Mouse (Mus musculus) gastrocnemius, postnatal 4 days (tissue): ENCODE data around the gene Gm10424. TPM values are rescaled to one million over a fixed set of nuclear protein-coding genes. Genes with fewer than 3 reads are reported as not detected.
"Not testable (repeated sequence)": the region's sequence is repeated elsewhere in the genome, so short reads cannot be mapped to it uniquely, and the experiment has no call there.

ENCODE experiments used
- DNase-seq, 2 experiments: peaks; one replicate each; pipeline ENCODE4 v3.0.0; 2021 to 2022; ENCODE audit warnings: low spot score in 2 of 2, mixed read lengths in 2 of 2
- long read RNA-seq, 2 experiments: library from polyadenylated mRNA; stranded (forward); transcript quantifications; one replicate each; pipeline ENCODE4 v2.0.0; 2021
- total RNA-seq, 2 experiments: library from RNA; stranded (reverse); gene quantifications; 2 replicates each; pipeline ENCODE4 v1.2.3; 2021

Gene Gm10424
- total RNA-seq, result not detected
- long read RNA-seq, experiment 1, result 0 reads
- long read RNA-seq, experiment 2, result 0 reads

DNA sequence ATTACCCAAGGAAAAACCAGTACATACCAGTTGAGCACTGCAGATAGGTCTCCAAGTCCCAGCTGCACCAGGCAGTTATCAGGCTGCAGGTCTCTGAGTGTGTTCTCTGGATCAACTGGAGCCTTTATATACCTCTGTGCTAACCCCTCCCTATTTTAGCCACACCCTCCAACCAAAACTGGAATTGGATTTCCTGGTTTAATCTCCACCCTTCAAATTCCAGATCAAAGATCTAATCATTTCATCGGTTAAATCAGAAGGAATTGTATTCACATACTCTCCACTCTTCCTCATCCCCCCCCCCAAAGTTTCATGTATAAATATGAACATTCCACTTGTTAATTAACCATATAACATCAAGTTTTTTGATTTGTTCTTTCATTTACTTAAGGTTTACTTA is at the start of gene Gm10424:
Gene Gm10424 (minus strand): TSS at position 101 of the 400 bp plus-strand sequence.
- DNase-seq, result not testable (repeated sequence)

DNA sequence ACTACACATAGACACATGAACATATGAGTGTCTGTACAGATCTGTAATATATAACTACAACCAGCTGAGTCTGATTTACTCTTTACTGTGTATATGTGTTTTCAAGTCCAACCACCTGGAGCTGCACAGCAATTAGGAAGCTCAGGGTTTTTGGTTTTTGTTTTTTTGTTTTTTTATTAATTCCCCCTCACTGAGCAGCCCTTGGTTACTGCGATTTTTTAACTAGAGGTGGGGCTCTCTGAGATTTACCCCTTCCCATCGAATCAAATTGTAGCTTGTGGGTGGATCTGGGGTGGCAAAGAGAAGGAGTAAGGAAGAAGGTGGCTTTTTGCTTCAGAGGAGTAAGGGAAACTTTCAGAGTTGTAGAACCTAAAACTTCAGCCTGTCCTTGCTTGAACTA is 33.0 kb upstream of the Gm10424 start, which contains the start of gene Gm3259:
Gene Gm3259 (plus strand): TSS at position 301 of the 400 bp plus-strand sequence.
- DNase-seq, result not testable (repeated sequence)

Other genes with a start within 250 kb of the Gm10424 start
- not detected for gene Gm7942, start 165.8 kb downstream of the Gm10424 start, total RNA-seq
- not detected for gene Gm16513, start 90.1 kb downstream of the Gm10424 start, total RNA-seq
- gene Gm3259, start 33.1 kb upstream of the Gm10424 start, total RNA-seq, result not detected
- gene D5Ertd577e, start 184.0 kb upstream of the Gm10424 start, total RNA-seq, result not detected
- not detected for gene Gm3286, start 238.0 kb upstream of the Gm10424 start, total RNA-seq